Mouse (Mus musculus) neural tube, embryonic 12.5 days (tissue): Measurements from ENCODE around the gene Dand5. TPM values are rescaled to one million over a fixed set of nuclear protein-coding genes. Genes with fewer than 3 reads are reported as not detected.
A peak's percentile ranks its signal among the peaks of the same experiment; 100 is the strongest.

Experiments used
- ATAC-seq: fragments of 200-750 bp; cut with Nextera tagmentation; 2 replicates; pipeline ENCODE4 v1.8.0; 2017; ENCODE audit warnings: low read depth, mild to moderate bottlenecking, moderate TSS enrichment, moderate library complexity; ENCODE audit not compliant: low FRiP score
- H3K27ac ChIP-seq: fragments of 300-500 bp; sonication (generic); 2 replicates; pipeline ENCODE4 v1.5.1; 2016
- H3K27me3 ChIP-seq: fragments of 300-500 bp; sonication (generic); replicated peaks from 2 replicates; pipeline ENCODE4 v1.6.1; 2016; ENCODE audit warnings: mild to moderate bottlenecking
- H3K36me3 ChIP-seq: fragments of 300-500 bp; sonication (generic); 2 replicates; pipeline ENCODE4 v1.6.1; 2016; ENCODE audit warnings: mild to moderate bottlenecking
- H3K4me1 ChIP-seq: fragments of 300-500 bp; sonication (generic); 2 replicates; pipeline ENCODE4 v1.6.1; 2016
- H3K4me2 ChIP-seq: fragments of 300-500 bp; sonication (generic); replicated peaks from 2 replicates; pipeline ENCODE4 v1.6.1; 2016; ENCODE audit warnings: mild to moderate bottlenecking
- H3K4me3 ChIP-seq: fragments of 300-500 bp; sonication (generic); 2 replicates; pipeline ENCODE4 v1.5.1; 2016
- H3K9ac ChIP-seq: fragments of 300-500 bp; sonication (generic); 2 replicates; pipeline ENCODE4 v1.6.1; 2016; ENCODE audit warnings: mild to moderate bottlenecking
- H3K9me3 ChIP-seq: fragments of 300-500 bp; sonication (generic); 2 replicates; pipeline ENCODE4 v1.6.1; 2016; ENCODE audit warnings: mild to moderate bottlenecking
- WGBS: fragments of 180-500 bp; shearing (Covaris S2); methylation state at CpG from one replicate; pipeline ENCODE4 v1.1.7; 2016; 5-methylcytosine and 5-hydroxymethylcytosine counted together
- microRNA-seq: library from miRNA; unstranded; fragments of <30 nt; microRNA quantifications from one replicate; pipeline ENCODE4, GENCODE M21; 2017
- polyA plus RNA-seq: library from polyadenylated mRNA; unstranded; fragments of >200 nt; fragmentation: Nextera tagmentation; extraction: Ambion mirVana; gene quantifications from 2 replicates; pipeline ENCODE4 v1.2.1, GENCODE M21; 2016

Gene Dand5
- polyA plus RNA-seq, 1 experiment from 2014 or later: 6.5 TPM

DNA sequence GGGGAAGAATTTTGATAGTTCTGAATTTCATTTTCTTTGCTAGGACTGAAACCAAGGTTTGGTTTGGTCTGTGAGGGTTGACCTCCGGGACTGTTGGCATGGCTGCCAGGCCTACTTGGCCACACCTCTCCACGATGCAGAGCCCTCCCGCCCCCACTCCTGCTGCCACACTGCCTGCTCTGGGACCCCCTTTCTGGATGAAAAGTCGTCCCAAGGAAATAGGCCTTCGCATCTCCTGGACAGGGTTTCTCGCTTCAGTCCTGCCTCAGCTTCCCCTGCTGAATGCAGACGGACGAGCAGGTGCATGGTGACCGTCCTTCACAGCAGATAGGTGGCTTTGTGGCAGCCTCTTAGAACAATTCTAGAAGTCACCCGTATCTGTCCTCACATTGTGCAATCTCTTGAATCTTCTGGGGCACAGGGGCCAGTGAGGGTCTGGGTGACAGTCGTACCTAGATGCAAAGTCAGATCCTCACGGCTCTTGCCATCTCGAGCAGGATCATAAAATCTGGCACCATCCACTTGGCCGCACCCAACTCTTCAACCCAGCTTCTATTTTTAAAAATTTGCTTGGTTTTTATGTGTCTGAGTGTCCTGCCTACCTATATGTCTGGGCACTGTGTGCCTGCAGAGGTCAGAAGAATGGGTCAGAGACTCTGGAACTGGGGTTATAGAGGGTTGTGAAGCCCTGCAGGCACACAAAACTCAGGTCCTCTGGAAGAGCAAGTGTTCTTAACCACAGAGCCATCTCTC lies 54.1 kb downstream of the Dand5 start:
- Histone ChIP-seq H3K4me1 (peaks cover 36% of the 10 kb centered on the region), H3K4me2 (no peak overlapping the region), H3K4me3 (no peak overlapping the region), H3K9me3 (no peaks in the 10 kb centered on the region), H3K27me3 (peaks cover 98% of the 10 kb centered on the region), H3K36me3 (no peaks in the 10 kb centered on the region), H3K27ac (no peak overlapping the region), H3K9ac (no peak overlapping the region)
- no peak for ATAC-seq
- WGBS: 88% methylated on average over 14 of the region's 14 CpGs

DNA sequence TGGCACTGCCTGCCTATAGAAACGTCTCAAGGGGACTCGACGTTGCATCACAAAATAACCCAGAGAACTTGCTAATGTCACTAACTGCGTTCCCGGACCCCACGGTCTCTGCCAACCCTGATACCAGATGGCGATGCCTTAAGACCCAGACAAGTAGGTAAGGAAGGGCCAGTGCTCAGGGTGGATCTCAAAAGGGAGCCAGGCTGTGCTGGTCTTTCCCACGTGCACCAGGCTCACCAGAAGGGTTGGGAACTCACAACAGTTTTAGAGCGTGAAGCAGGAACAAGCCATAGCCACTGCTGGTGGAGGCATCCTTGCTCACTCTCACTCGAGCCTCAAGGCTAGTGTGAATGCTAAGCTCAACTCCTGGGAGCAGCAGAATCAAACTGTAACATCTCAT lies 55.4 kb downstream of the Dand5 start:
- ATAC-seq: no peak
- Histone ChIP-seq H3K9me3 (no peaks in the 10 kb centered on the region), H3K4me2 (no peak overlapping the region), H3K9ac (no peak overlapping the region), H3K27me3 (peaks cover 96% of the 10 kb centered on the region), H3K4me3 (no peak overlapping the region), H3K27ac (no peak overlapping the region), H3K4me1 (peaks cover 33% of the 10 kb centered on the region), H3K36me3 (no peaks in the 10 kb centered on the region)
- WGBS: 86% methylated on average over 10 of the region's 10 CpGs

DNA sequence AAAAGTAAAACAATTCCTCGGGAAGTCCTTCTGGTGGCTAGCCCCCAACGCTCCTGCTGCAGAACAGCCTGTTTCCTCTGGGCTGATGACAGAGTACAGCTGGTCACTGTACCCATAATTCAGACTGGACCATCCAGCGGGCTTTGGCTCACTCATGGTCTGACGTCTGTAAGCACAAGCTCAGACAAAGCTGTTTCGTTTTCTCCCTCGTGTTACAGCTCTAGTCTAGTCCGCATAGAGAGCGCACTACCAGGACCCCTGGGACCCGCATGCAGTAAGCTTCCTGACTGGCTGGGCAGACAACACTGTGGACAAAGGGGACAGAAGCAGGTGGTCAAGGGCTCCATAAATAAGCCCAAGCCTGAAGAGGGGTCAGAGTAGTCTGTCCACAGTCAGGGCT lies 56.2 kb downstream of the Dand5 start:
- 42% methylated on average over 9 of the region's 9 CpGs for WGBS
- Histone ChIP-seq H3K4me2 (no peak overlapping the region), H3K27me3 (peaks cover 94% of the 10 kb centered on the region), H3K27ac (no peak overlapping the region), H3K9ac (no peak overlapping the region), H3K36me3 (no peaks in the 10 kb centered on the region), H3K9me3 (no peaks in the 10 kb centered on the region), H3K4me1 (peaks cover 27% of the 10 kb centered on the region), H3K4me3 (no peak overlapping the region)
- ATAC-seq: no peak

DNA sequence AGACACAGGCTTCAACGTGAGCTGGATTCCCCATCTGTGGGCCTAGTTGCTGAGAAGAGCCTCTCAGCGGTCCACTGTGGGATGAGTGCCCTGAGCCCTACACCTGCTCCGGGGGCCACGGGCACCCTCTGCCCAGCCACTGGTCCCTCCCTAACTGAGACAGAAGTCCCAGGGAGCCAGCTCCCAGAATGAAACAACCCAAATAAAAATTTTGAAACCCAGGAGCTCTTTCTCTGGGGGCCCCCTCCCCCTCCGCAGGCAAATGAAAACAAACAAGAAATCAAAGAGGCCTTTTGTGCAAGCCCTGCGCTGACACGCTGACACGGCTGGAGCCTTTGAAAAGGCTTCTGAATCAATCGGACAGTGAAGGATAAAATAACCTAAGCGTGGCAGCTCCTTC lies 57.0 kb downstream of the Dand5 start:
- 9% methylated on average over 10 of the region's 10 CpGs for WGBS
- ATAC-seq: no peak
- Histone ChIP-seq H3K27me3 (peaks cover 94% of the 10 kb centered on the region), H3K9ac (0 out of 2 replicates have a peak overlapping the region, but pooled peaks have one; percentile 3), H3K4me3 (no peak overlapping the region), H3K36me3 (no peaks in the 10 kb centered on the region), H3K4me2 (peak overlapping the region; percentile 28), H3K4me1 (peaks cover 30% of the 10 kb centered on the region), H3K27ac (0 out of 2 replicates have a peak overlapping the region, but pooled peaks have one; percentile 4), H3K9me3 (no peaks in the 10 kb centered on the region)

Small RNAs within 50 kb of the gene (microRNA-seq; reads per million reads assigned to microRNA genes)
- 4.6 reads per million, percentile 13 among the genes with 10 or more reads in this experiment for gene Mir7069

Other genes with a start within 250 kb of the Dand5 start
- gene Ier2, start 160.0 kb downstream of the Dand5 start, polyA plus RNA-seq: 72.4 and 72.8 TPM in 2 replicates
- 58.5 and 59.1 TPM in 2 replicates for gene Trmt1, start 136.5 kb downstream of the Dand5 start, polyA plus RNA-seq
- gene Nacc1, start 135.0 kb downstream of the Dand5 start, polyA plus RNA-seq: 17.2 and 19.2 TPM in 2 replicates
- 4.4 and 4.5 TPM in 2 replicates for gene Lyl1, start 121.4 kb downstream of the Dand5 start, polyA plus RNA-seq
- gene G430095P16Rik, start 99.8 kb downstream of the Dand5 start, polyA plus RNA-seq: 2.5 and 2.6 TPM in 2 replicates
- gene Nfix, start 22.5 kb downstream of the Dand5 start, polyA plus RNA-seq: 8.4 and 11.2 TPM in 2 replicates
- gene Gadd45gip1, start 8.7 kb upstream of the Dand5 start, polyA plus RNA-seq: 39.7 and 40.1 TPM in 2 replicates
- gene Rad23a, start 17.8 kb upstream of the Dand5 start, polyA plus RNA-seq: 89.7 and 94.8 TPM in 2 replicates
- 753 and 769 TPM in 2 replicates for gene Calr, start 24.1 kb upstream of the Dand5 start, polyA plus RNA-seq
- 108 and 110 TPM in 2 replicates for gene Farsa, start 34.2 kb upstream of the Dand5 start, polyA plus RNA-seq
- 34.2 and 34.9 TPM in 2 replicates for gene Syce2, start 49.3 kb upstream of the Dand5 start, polyA plus RNA-seq
- gene Gcdh, start 71.1 kb upstream of the Dand5 start, polyA plus RNA-seq: 32.1 and 37.0 TPM in 2 replicates
- 3.4 and 4.0 TPM in 2 replicates for gene Klf1, start 79.1 kb upstream of the Dand5 start, polyA plus RNA-seq
- 5.2 and 6.5 TPM in 2 replicates for gene Dnase2a, start 85.7 kb upstream of the Dand5 start, polyA plus RNA-seq
- 43.0 and 44.9 TPM in 2 replicates for gene Mast1, start 114.5 kb upstream of the Dand5 start, polyA plus RNA-seq
- gene Rtbdn, start 124.2 kb upstream of the Dand5 start, polyA plus RNA-seq: 0.93 and 1.1 TPM in 2 replicates
- gene Gm49661, start 146.6 kb upstream of the Dand5 start, polyA plus RNA-seq: not detected in 2 replicates
- gene Prdx2, start 146.8 kb upstream of the Dand5 start, polyA plus RNA-seq: 1,247 and 1,331 TPM in 2 replicates
- 78.4 and 85.2 TPM in 2 replicates for gene Rnaseh2a, start 146.9 kb upstream of the Dand5 start, polyA plus RNA-seq
- gene Junb, start 155.9 kb upstream of the Dand5 start, polyA plus RNA-seq: 9.9 TPM in 2 replicates
- gene Hook2, start 167.8 kb upstream of the Dand5 start, polyA plus RNA-seq: 17.6 and 18.2 TPM in 2 replicates
- gene Best2, start 191.7 kb upstream of the Dand5 start, polyA plus RNA-seq: not detected in 2 replicates
- gene Asna1, start 202.5 kb upstream of the Dand5 start, polyA plus RNA-seq: 144 and 150 TPM in 2 replicates
- gene Trir, start 204.0 kb upstream of the Dand5 start, polyA plus RNA-seq: 180 and 189 TPM in 2 replicates
- 39.2 and 40.4 TPM in 2 replicates for gene Tnpo2, start 214.1 kb upstream of the Dand5 start, polyA plus RNA-seq
- 38.1 and 40.5 TPM in 2 replicates for gene Fbxw9, start 237.2 kb upstream of the Dand5 start, polyA plus RNA-seq
- gene Gm5741, start 245.2 kb upstream of the Dand5 start, polyA plus RNA-seq: not detected in 2 replicates
- gene Dhps, start 248.9 kb upstream of the Dand5 start, polyA plus RNA-seq: 76.3 and 87.4 TPM in 2 replicates